Mouse (Mus musculus): Measurements from ENCODE around the gene Mxra8. TPM values are rescaled to one million over a fixed set of nuclear protein-coding genes. Genes with fewer than 3 reads are reported as not detected.

Mxra8 gene
- total and polyA plus RNA-seq, 2 experiments from 2014 or later, result 27.2 to 35.5 TPM

- H3K4me1 ChIP-seq (ENCODE audit: insufficient read depth, low read length), result no peaks in the 10 kb centered on the region
- H3K4me3 ChIP-seq (ENCODE audit: low read depth, low read length), result no peak overlapping the region
- ATAC-seq (ENCODE audit: low FRiP score) (no peak), DNase-seq (ENCODE audit: low spot score) (no peak)
- no peak overlapping the region for H3K4me2 ChIP-seq (ENCODE audit: low read depth, low read length, poor library complexity, severe bottlenecking)
- WGBS, result 89% methylated on average over 3 of the region's 3 CpGs
- no peaks in the 10 kb centered on the region for H3K27me3 ChIP-seq (ENCODE audit: insufficient read depth, low read length)
- peaks cover 36% of the 10 kb centered on the region for H3K36me3 ChIP-seq (ENCODE audit: insufficient read depth, low read length)
- TF ChIP-seq CTCF (IDR thresholded peaks at IDR 0.05), result no peak
- no peak overlapping the region for H3K27ac ChIP-seq (ENCODE audit: low read depth, low read length)
- H3K9me3 ChIP-seq (ENCODE audit: low read length), result no peaks in the 10 kb centered on the region
- H3K9ac ChIP-seq (replicated peaks; ENCODE audit: low read length, poor library complexity, severe bottlenecking), result no peak overlapping the region
Measured at GRCm38 (mm10) chr4:155883587-155883986, 44.1 kb downstream of the Mxra8 start.

- peaks cover 6% of the 10 kb centered on the region; the same call in 1 of the 2 replicates for H3K4me1 ChIP-seq (ENCODE audit: insufficient read depth, low read length)
- 91% methylated on average over 5 of the region's 5 CpGs for WGBS
- H3K27me3 ChIP-seq (ENCODE audit: insufficient read depth, low read length), result no peaks in the 10 kb centered on the region
- no peak for TF ChIP-seq CTCF (IDR thresholded peaks at IDR 0.05)
- peaks cover 46% of the 10 kb centered on the region for H3K36me3 ChIP-seq (ENCODE audit: insufficient read depth, low read length)
- ATAC-seq (ENCODE audit: low FRiP score) (no peak), DNase-seq (ENCODE audit: low spot score) (no peak)
- H3K9me3 ChIP-seq (ENCODE audit: low read length), result no peaks in the 10 kb centered on the region
- H3K9ac ChIP-seq (replicated peaks; ENCODE audit: low read length, poor library complexity, severe bottlenecking), result no peak overlapping the region
- no peak overlapping the region for H3K4me3 ChIP-seq (ENCODE audit: low read depth, low read length)
- no peak overlapping the region for H3K27ac ChIP-seq (ENCODE audit: low read depth, low read length)
- no peak overlapping the region for H3K4me2 ChIP-seq (ENCODE audit: low read depth, low read length, poor library complexity, severe bottlenecking)
Measured at GRCm38 (mm10) chr4:155886330-155886729, 46.9 kb downstream of the Mxra8 start.

GRCm38 (mm10) chr4:155887674-155888073 is 48.2 kb downstream of the Mxra8 start:
- H3K36me3 ChIP-seq (ENCODE audit: insufficient read depth, low read length), result peaks cover 46% of the 10 kb centered on the region
- H3K27me3 ChIP-seq (ENCODE audit: insufficient read depth, low read length), result no peaks in the 10 kb centered on the region
- H3K27ac ChIP-seq (ENCODE audit: low read depth, low read length), result no peak overlapping the region
- no peak for TF ChIP-seq CTCF (IDR thresholded peaks at IDR 0.05)
- H3K9ac ChIP-seq (replicated peaks; ENCODE audit: low read length, poor library complexity, severe bottlenecking), result no peak overlapping the region
- WGBS, result 90% methylated on average over 10 of the region's 10 CpGs
- no peaks in the 10 kb centered on the region for H3K9me3 ChIP-seq (ENCODE audit: low read length)
- H3K4me3 ChIP-seq (ENCODE audit: low read depth, low read length), result no peak overlapping the region
- H3K4me1 ChIP-seq (ENCODE audit: insufficient read depth, low read length), result peaks cover 6% of the 10 kb centered on the region; the same call in 1 of the 2 replicates
- DNase-seq (ENCODE audit: low spot score) (no peak), ATAC-seq (ENCODE audit: low FRiP score) (no peak)
- H3K4me2 ChIP-seq (ENCODE audit: low read depth, low read length, poor library complexity, severe bottlenecking), result no peak overlapping the region

DNA sequence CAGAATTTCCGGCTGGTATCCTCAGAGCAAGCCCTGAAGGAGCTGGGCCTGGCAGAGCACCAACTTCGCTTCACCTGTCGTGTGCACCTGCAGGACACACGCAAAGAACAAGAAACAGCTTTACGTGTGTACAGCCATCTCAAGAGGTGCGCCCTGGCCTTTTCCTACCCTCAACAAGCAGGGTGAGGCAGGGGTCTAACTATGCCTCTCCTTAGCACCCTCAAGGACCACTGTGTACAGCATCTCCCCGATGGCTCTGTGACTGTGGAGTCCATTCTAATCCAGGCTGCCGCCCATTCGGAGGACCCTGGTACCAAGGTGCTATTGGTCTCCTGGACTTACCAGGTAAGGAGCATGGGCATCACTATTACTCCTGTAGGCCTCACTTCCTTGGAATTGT is 48.7 kb downstream of the Mxra8 start:
- DNase-seq (ENCODE audit: low spot score) (no peak), ATAC-seq (ENCODE audit: low FRiP score) (no peak)
- 95% methylated on average over 9 of the region's 9 CpGs for WGBS
- H3K4me2 ChIP-seq (ENCODE audit: low read depth, low read length, poor library complexity, severe bottlenecking), result no peak overlapping the region
- peaks cover 46% of the 10 kb centered on the region for H3K36me3 ChIP-seq (ENCODE audit: insufficient read depth, low read length)
- H3K27ac ChIP-seq (ENCODE audit: low read depth, low read length), result no peak overlapping the region
- H3K9ac ChIP-seq (replicated peaks; ENCODE audit: low read length, poor library complexity, severe bottlenecking), result 0 out of 2 replicates have a peak overlapping the region, but pooled peaks have one; percentile 8
- no peak overlapping the region for H3K4me3 ChIP-seq (ENCODE audit: low read depth, low read length)
- TF ChIP-seq CTCF (IDR thresholded peaks at IDR 0.05), result no peak
- H3K27me3 ChIP-seq (ENCODE audit: insufficient read depth, low read length), result no peaks in the 10 kb centered on the region
- H3K4me1 ChIP-seq (ENCODE audit: insufficient read depth, low read length), result peaks cover 6% of the 10 kb centered on the region; the same call in 1 of the 2 replicates
- no peaks in the 10 kb centered on the region for H3K9me3 ChIP-seq (ENCODE audit: low read length)

- ATAC-seq (ENCODE audit: low FRiP score) (no peak), DNase-seq (ENCODE audit: low spot score) (no peak)
- WGBS, result 90% methylated on average over 5 of the region's 5 CpGs
- Histone ChIP-seq H3K4me3 (ENCODE audit: low read depth, low read length) (no peak overlapping the region), H3K4me2 (ENCODE audit: low read depth, low read length, poor library complexity, severe bottlenecking) (no peak overlapping the region), H3K9ac (replicated peaks; ENCODE audit: low read length, poor library complexity, severe bottlenecking) (0 out of 2 replicates have a peak overlapping the region, but pooled peaks have one; percentile 3), H3K36me3 (ENCODE audit: insufficient read depth, low read length) (peaks cover 44% of the 10 kb centered on the region), H3K27me3 (ENCODE audit: insufficient read depth, low read length) (no peaks in the 10 kb centered on the region), H3K27ac (ENCODE audit: low read depth, low read length) (no peak overlapping the region), H3K4me1 (ENCODE audit: insufficient read depth, low read length) (peaks cover 15% of the 10 kb centered on the region), H3K9me3 (ENCODE audit: low read length) (no peaks in the 10 kb centered on the region)
- no peak for TF ChIP-seq CTCF (IDR thresholded peaks at IDR 0.05)
Measured at GRCm38 (mm10) chr4:155889316-155889715, 49.8 kb downstream of the Mxra8 start.

DNA sequence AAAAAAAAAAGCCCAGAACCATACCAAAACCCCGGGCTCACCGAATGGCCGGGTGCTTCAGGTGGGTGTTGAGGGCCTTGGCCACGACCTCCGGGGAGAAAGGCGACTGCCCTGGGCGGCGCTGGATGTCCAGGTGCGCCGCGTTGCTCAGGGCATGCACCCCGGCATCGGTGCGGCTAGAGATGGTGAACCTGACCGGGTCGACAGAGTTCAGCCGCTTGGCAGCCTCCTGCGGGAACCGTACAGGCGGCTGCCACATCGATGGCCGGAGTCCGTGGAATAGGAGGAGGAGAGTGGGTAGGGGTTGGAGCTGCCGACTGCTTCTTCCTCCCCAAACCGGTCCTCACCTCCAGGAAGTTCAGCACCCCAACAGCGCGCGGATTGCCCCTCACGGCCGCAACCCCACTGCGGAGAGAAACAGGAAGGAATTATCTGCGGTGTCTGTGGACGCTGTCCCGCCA is 51.6 kb downstream of the Mxra8 start:
- Histone ChIP-seq H3K9me3 (ENCODE audit: low read length) (no peaks in the 10 kb centered on the region), H3K4me2 (ENCODE audit: low read depth, low read length, poor library complexity, severe bottlenecking) (peak overlapping the region; percentile 93), H3K4me3 (ENCODE audit: low read depth, low read length) (peak overlapping the region; percentile 94), H3K27ac (ENCODE audit: low read depth, low read length) (peak overlapping the region; percentile 98), H3K9ac (replicated peaks; ENCODE audit: low read length, poor library complexity, severe bottlenecking) (peak overlapping the region; percentile 84), H3K4me1 (ENCODE audit: insufficient read depth, low read length) (peaks cover 28% of the 10 kb centered on the region), H3K27me3 (ENCODE audit: insufficient read depth, low read length) (no peaks in the 10 kb centered on the region), H3K36me3 (ENCODE audit: insufficient read depth, low read length) (peaks cover 36% of the 10 kb centered on the region)
- DNase-seq (ENCODE audit: low spot score) (no peak), ATAC-seq (ENCODE audit: low FRiP score) (no peak)
- TF ChIP-seq CTCF (IDR thresholded peaks at IDR 0.05), result no peak
- WGBS, result under 1% methylated on average over 34 of the region's 34 CpGs

Measured in midbrain, postnatal 0 days (tissue).